Mouse (Mus musculus) T-cell, adult 2 months (primary cell): Measurements from ENCODE around the gene Olfr143.

Experiments used
- DNase-seq: peaks from one replicate; pipeline ENCODE4 v3.0.0; 2022; ENCODE audit warnings: low spot score

Gene Olfr143

GRCm38 (mm10) chr9:38252474-38252873, at the start of gene Olfr143:
Olfr143 (plus strand) TSS chr9:38252774.
- DNase-seq: no peak

- DNase-seq: no peak
Observed at GRCm38 (mm10) chr9:38208065-38208464, 44.5 kb upstream of the Olfr143 start, which contains the start of gene Olfr893. Olfr893 (plus strand) TSS chr9:38208365.

GRCm38 (mm10) chr9:38217755-38218154, 34.8 kb upstream of the Olfr143 start, which contains the start of gene Olfr894:
Olfr894 (plus strand) TSS chr9:38218055.
- DNase-seq: no peak

GRCm38 (mm10) chr9:38267551-38267950, 15.0 kb downstream of the Olfr143 start, which contains the start of gene Olfr895:
Olfr895 (plus strand) TSS chr9:38267851.
- no peak for DNase-seq

- no peak for DNase-seq
Observed at GRCm38 (mm10) chr9:38290807-38291206, 38.2 kb downstream of the Olfr143 start, which contains the start of gene Olfr896-ps1. Olfr896-ps1 (plus strand) TSS chr9:38291107.
